Mouse (Mus musculus): ENCODE results near the gene Cipc.

Cipc gene

GRCm38 (mm10) chr12:86960791-86961335, 14.0 kb downstream of the Cipc start:
- Histone ChIP-seq H3K27me3 (ENCODE audit: insufficient read depth, low read length) (no peaks in the 10 kb centered on the region), H3K4me1 (replicated peaks; ENCODE audit: low read depth, low read length) (peaks cover 21% of the 10 kb centered on the region), H3K36me3 (ENCODE audit: insufficient read depth, low read length) (peaks cover 100% of the 10 kb centered on the region), H3K9me3 (ENCODE audit: low read length) (no peaks in the 10 kb centered on the region), H3K4me3 (replicated peaks; ENCODE audit: low read length) (no peak overlapping the region)
- TF ChIP-seq NANOG (IDR thresholded peaks at IDR 0.05; ENCODE audit: borderline replicate concordance, low read length) (no peak), POU5F1 (IDR thresholded peaks at IDR 0.05; ENCODE audit: borderline replicate concordance, low read length) (no peak), CTCF (conservative IDR thresholded peaks at IDR 0.05; ENCODE audit: low read length) (no peak)

GRCm38 (mm10) chr12:86961589-86962344, 14.9 kb downstream of the Cipc start:
- H3K9me3 ChIP-seq (ENCODE audit: low read length): no peaks in the 10 kb centered on the region

GRCm38 (mm10) chr12:86964278-86965057, 17.6 kb downstream of the Cipc start:
- Histone ChIP-seq H3K9me3 (ENCODE audit: low read length) (no peaks in the 10 kb centered on the region), H3K4me1 (replicated peaks; ENCODE audit: low read depth, low read length) (peaks cover 21% of the 10 kb centered on the region), H3K36me3 (ENCODE audit: insufficient read depth, low read length) (peaks cover 69% of the 10 kb centered on the region), H3K4me3 (replicated peaks; ENCODE audit: low read length) (no peak overlapping the region), H3K27me3 (ENCODE audit: insufficient read depth, low read length) (no peaks in the 10 kb centered on the region)
- TF ChIP-seq NANOG (IDR thresholded peaks at IDR 0.05; ENCODE audit: borderline replicate concordance, low read length) (no peak), CTCF (conservative IDR thresholded peaks at IDR 0.05; ENCODE audit: low read length) (no peak), POU5F1 (IDR thresholded peaks at IDR 0.05; ENCODE audit: borderline replicate concordance, low read length) (no peak)

More at GRCm38 (mm10) chr12:86961589-86962344, 14.9 kb downstream of the Cipc start:
- H3K36me3 ChIP-seq (ENCODE audit: insufficient read depth, low read length): peaks cover 96% of the 10 kb centered on the region
- H3K4me3 ChIP-seq (replicated peaks; ENCODE audit: low read length): no peak overlapping the region
- no peaks in the 10 kb centered on the region for H3K27me3 ChIP-seq (ENCODE audit: insufficient read depth, low read length)
- H3K4me1 ChIP-seq (replicated peaks; ENCODE audit: low read depth, low read length): peaks cover 21% of the 10 kb centered on the region
- TF ChIP-seq CTCF (conservative IDR thresholded peaks at IDR 0.05; ENCODE audit: low read length) (no peak), POU5F1 (IDR thresholded peaks at IDR 0.05; ENCODE audit: borderline replicate concordance, low read length) (no peak), NANOG (IDR thresholded peaks at IDR 0.05; ENCODE audit: borderline replicate concordance, low read length) (no peak)

GRCm38 (mm10) chr12:86965237-86965799, 18.5 kb downstream of the Cipc start:
- Histone ChIP-seq H3K9me3 (ENCODE audit: low read length) (no peaks in the 10 kb centered on the region), H3K27me3 (ENCODE audit: insufficient read depth, low read length) (no peaks in the 10 kb centered on the region), H3K36me3 (ENCODE audit: insufficient read depth, low read length) (peaks cover 60% of the 10 kb centered on the region), H3K4me3 (replicated peaks; ENCODE audit: low read length) (no peak overlapping the region), H3K4me1 (replicated peaks; ENCODE audit: low read depth, low read length) (peaks cover 17% of the 10 kb centered on the region)
- no peak for TF ChIP-seq POU5F1 (IDR thresholded peaks at IDR 0.05; ENCODE audit: borderline replicate concordance, low read length)

- H3K4me1 ChIP-seq (replicated peaks; ENCODE audit: low read depth, low read length): peaks cover 18% of the 10 kb centered on the region
- no peak overlapping the region for H3K4me3 ChIP-seq (replicated peaks; ENCODE audit: low read length)
- H3K36me3 ChIP-seq (ENCODE audit: insufficient read depth, low read length): peaks cover 27% of the 10 kb centered on the region
- TF ChIP-seq NANOG (IDR thresholded peaks at IDR 0.05; ENCODE audit: borderline replicate concordance, low read length) (no peak), CTCF (conservative IDR thresholded peaks at IDR 0.05; ENCODE audit: low read length) (no peak), POU5F1 (IDR thresholded peaks at IDR 0.05; ENCODE audit: borderline replicate concordance, low read length) (no peak)
- no peaks in the 10 kb centered on the region for H3K27me3 ChIP-seq (ENCODE audit: insufficient read depth, low read length)
- H3K9me3 ChIP-seq (ENCODE audit: low read length): no peaks in the 10 kb centered on the region
Observed at GRCm38 (mm10) chr12:86968468-86969219, 21.8 kb downstream of the Cipc start.

GRCm38 (mm10) chr12:86969220-86969601, 22.4 kb downstream of the Cipc start:
- Histone ChIP-seq H3K4me1 (replicated peaks; ENCODE audit: low read depth, low read length) (peaks cover 23% of the 10 kb centered on the region), H3K4me3 (replicated peaks; ENCODE audit: low read length) (no peak overlapping the region), H3K27me3 (ENCODE audit: insufficient read depth, low read length) (no peaks in the 10 kb centered on the region), H3K36me3 (ENCODE audit: insufficient read depth, low read length) (peaks cover 21% of the 10 kb centered on the region), H3K9me3 (ENCODE audit: low read length) (no peaks in the 10 kb centered on the region)
- TF ChIP-seq CTCF (conservative IDR thresholded peaks at IDR 0.05; ENCODE audit: low read length): no peak
- TF ChIP-seq NANOG (IDR thresholded peaks at IDR 0.05; ENCODE audit: borderline replicate concordance, low read length): no peak
- TF ChIP-seq POU5F1 (IDR thresholded peaks at IDR 0.05; ENCODE audit: borderline replicate concordance, low read length): no peak

GRCm38 (mm10) chr12:86971089-86971488, 24.2 kb downstream of the Cipc start:
- H3K4me3 ChIP-seq (replicated peaks; ENCODE audit: low read length): no peak overlapping the region
- TF ChIP-seq CTCF (conservative IDR thresholded peaks at IDR 0.05; ENCODE audit: low read length): no peak
- TF ChIP-seq POU5F1 (IDR thresholded peaks at IDR 0.05; ENCODE audit: borderline replicate concordance, low read length): no peak
- TF ChIP-seq NANOG (IDR thresholded peaks at IDR 0.05; ENCODE audit: borderline replicate concordance, low read length): no peak
- H3K4me1 ChIP-seq (replicated peaks; ENCODE audit: low read depth, low read length): peaks cover 39% of the 10 kb centered on the region
- peaks cover 9% of the 10 kb centered on the region for H3K27me3 ChIP-seq (ENCODE audit: insufficient read depth, low read length)
- peaks cover 3% of the 10 kb centered on the region; the same call in 1 of the 2 replicates for H3K36me3 ChIP-seq (ENCODE audit: insufficient read depth, low read length)
- H3K9me3 ChIP-seq (ENCODE audit: low read length): no peaks in the 10 kb centered on the region
